Comparison of ENCODE assay signal across 21 mouse cellular contexts in genomic region chr8:83416878-83417277, GRCm38 (mm10). TPM values are rescaled to one million over a fixed set of nuclear protein-coding genes. Genes with fewer than 3 reads are reported as not detected.
"Had no signal": no experiment of that assay in that cellular context is flagged by ENCODE, and none has a peak within 500 bp of the region (broad histone marks: within the 10 kb centered on the region; RNA-seq: fewer than 3 reads in every experiment).

No protein-coding gene starts in this region.

- H3K27me3 ChIP-seq: midbrain, embryonic 12.5 days; neural tube, embryonic 13.5 days; neural tube, embryonic 15.5 days had no signal

- ATAC-seq: midbrain, embryonic 16.5 days had no signal

- DNase-seq: lung, adult 18-20 months; lung, embryonic 14.5 days; lung, postnatal 10 days; lung, postnatal 4 days; midbrain, embryonic 14.5 days; retina, postnatal 1 day; right cerebral cortex, adult 18-20 months; right cerebral cortex, postnatal 25 days; right cerebral cortex, postnatal 4 days; spleen, adult 18-20 months; thymus, adult 18-20 months; thymus, postnatal 14 days; thymus, postnatal 36 days had no signal

- H3K4me3 ChIP-seq: midbrain, embryonic 10.5 days; midbrain, embryonic 12.5 days; myocyte; neural tube, embryonic 13.5 days; neural tube, embryonic 15.5 days had no signal

- H3K9me3 ChIP-seq: midbrain, embryonic 10.5 days; midbrain, embryonic 12.5 days; neural tube, embryonic 13.5 days; neural tube, embryonic 15.5 days had no signal

- H3K27ac ChIP-seq: midbrain, embryonic 10.5 days; midbrain, embryonic 12.5 days; neural tube, embryonic 13.5 days; neural tube, embryonic 15.5 days had no signal

- H3K4me1 ChIP-seq: midbrain, embryonic 10.5 days; midbrain, embryonic 12.5 days; neural tube, embryonic 13.5 days; neural tube, embryonic 15.5 days had no signal

- H3K36me3 ChIP-seq: midbrain, embryonic 10.5 days; midbrain, embryonic 12.5 days; neural tube, embryonic 13.5 days had no signal

- H3K4me2 ChIP-seq: lung, embryonic 14.5 days; midbrain, embryonic 12.5 days; neural tube, embryonic 13.5 days; neural tube, embryonic 15.5 days had no signal

- H3K9ac ChIP-seq: lung, embryonic 14.5 days; midbrain, embryonic 12.5 days; neural tube, embryonic 13.5 days; neural tube, embryonic 15.5 days had no signal

RNA-seq across cellular contexts. Expression of gene Clgn, which starts 27.2 kb away (rescaled TPM):
- total RNA-seq: megakaryocyte, adult 5-6 weeks had no signal
- polyA plus RNA-seq: myocyte; small intestine, adult 2 months had no signal
